Mouse (Mus musculus): ENCODE data around the gene St8sia1.

DNA sequence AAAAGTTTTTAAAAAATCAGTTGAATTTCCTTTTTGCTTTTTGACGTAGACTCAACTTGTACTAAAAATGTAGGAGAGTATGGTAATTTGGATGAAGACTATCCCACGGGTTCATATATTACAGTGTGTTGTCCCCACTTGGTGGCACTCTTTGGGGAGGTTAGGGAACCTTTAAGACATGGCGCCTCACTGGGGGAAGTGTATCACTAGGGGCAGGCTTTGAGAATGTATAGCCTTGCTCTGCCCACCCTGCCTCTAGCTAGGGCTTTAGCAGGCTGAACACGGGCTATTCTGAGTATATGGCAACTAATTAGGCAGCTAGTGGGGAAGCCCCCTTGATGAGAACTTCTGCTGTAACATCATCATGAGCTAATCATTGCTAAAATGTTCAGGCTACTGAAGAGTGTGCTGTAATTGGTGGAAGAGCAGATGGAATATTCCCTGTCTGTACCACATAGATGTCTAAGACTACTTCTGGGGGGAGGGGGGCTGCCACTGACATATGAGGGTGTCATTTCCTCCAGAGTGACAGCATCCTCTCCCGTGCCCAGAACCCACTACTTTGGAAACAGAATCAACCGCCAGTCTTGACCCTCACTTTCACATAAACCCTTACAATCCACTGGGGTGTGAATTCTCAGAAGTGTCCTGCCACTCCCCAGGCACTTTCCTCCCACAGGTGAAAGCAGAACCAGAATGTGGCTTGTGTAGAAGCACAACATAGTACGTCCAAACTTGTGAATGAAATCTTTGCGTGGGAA lies 116.2 kb downstream of the St8sia1 start:
- TF ChIP-seq GATA1 (IDR thresholded peaks at IDR 0.05; ENCODE audit: low read length) = no peak
- TF ChIP-seq TAL1 (IDR thresholded peaks at IDR 0.05; ENCODE audit: low read length) = no peak
